Mouse (Mus musculus): ENCODE data around the gene Pcnx3. TPM values are rescaled to one million over a fixed set of nuclear protein-coding genes. Genes with fewer than 3 reads are reported as not detected.

Gene Pcnx3
- total RNA-seq, 1 experiment from 2014 or later = 60.2 TPM

Other genes starting within 250 kb of the Pcnx3 start
- gene Fosl1, start 241.4 kb downstream of the Pcnx3 start, total RNA-seq (2017) = not detected in 2 replicates
- 2.3 and 2.8 TPM in 2 replicates for gene Ccdc85b, start 231.0 kb downstream of the Pcnx3 start, total RNA-seq (2017)
- 133 and 137 TPM in 2 replicates for gene Fibp, start 228.3 kb downstream of the Pcnx3 start, total RNA-seq (2017)
- gene Ctsw, start 220.4 kb downstream of the Pcnx3 start, total RNA-seq (2017) = 11.1 and 11.2 TPM in 2 replicates
- gene Efemp2, start 215.0 kb downstream of the Pcnx3 start, total RNA-seq (2017) = 0.70 TPM in 1 of 2 replicates, not detected in the other
- 19.0 and 22.0 TPM in 2 replicates for gene Mus81, start 200.5 kb downstream of the Pcnx3 start, total RNA-seq (2017)
- gene Cfl1, start 198.5 kb downstream of the Pcnx3 start, total RNA-seq (2017) = 1,009 and 1,084 TPM in 2 replicates
- 0.86 and 5.0 TPM in 2 replicates for gene 1700020D05Rik, start 185.1 kb downstream of the Pcnx3 start, total RNA-seq (2017)
- 7.4 and 11.3 TPM in 2 replicates for gene Snx32, start 178.4 kb downstream of the Pcnx3 start, total RNA-seq (2017)
- 0.23 and 0.25 TPM in 2 replicates for gene Ovol1, start 128.3 kb downstream of the Pcnx3 start, total RNA-seq (2017)
- 14.6 and 18.0 TPM in 2 replicates for gene Ap5b1, start 120.9 kb downstream of the Pcnx3 start, total RNA-seq (2017)
- gene Rnaseh2c, start 87.0 kb downstream of the Pcnx3 start, total RNA-seq (2017) = 50.5 and 64.0 TPM in 2 replicates
- gene Kat5, start 78.7 kb downstream of the Pcnx3 start, total RNA-seq (2017) = 77.8 and 89.0 TPM in 2 replicates
- gene Rela, start 51.4 kb downstream of the Pcnx3 start, total RNA-seq (2017) = 143 and 145 TPM in 2 replicates
- gene Sipa1, start 25.2 kb downstream of the Pcnx3 start, total RNA-seq (2017) = 199 and 249 TPM in 2 replicates
- gene Map3k11, start 166 bp downstream of the Pcnx3 start, total RNA-seq (2017) = 64.1 and 65.3 TPM in 2 replicates
- 1.7 and 2.3 TPM in 2 replicates for gene Kcnk7, start 15.5 kb upstream of the Pcnx3 start, total RNA-seq (2017)
- gene Ehbp1l1, start 37.4 kb upstream of the Pcnx3 start, total RNA-seq (2017) = 88.8 and 91.8 TPM in 2 replicates
- 21.1 and 24.4 TPM in 2 replicates for gene Fam89b, start 40.7 kb upstream of the Pcnx3 start, total RNA-seq (2017)
- 0.35 TPM in 1 of 2 replicates, not detected in the other for gene Ltbp3, start 52.0 kb upstream of the Pcnx3 start, total RNA-seq (2017)
- 35.9 and 44.0 TPM in 2 replicates for gene Scyl1, start 82.5 kb upstream of the Pcnx3 start, total RNA-seq (2017)
- 32.9 and 38.6 TPM in 2 replicates for gene Frmd8, start 186.4 kb upstream of the Pcnx3 start, total RNA-seq (2017)
- gene Slc25a45, start 188.9 kb upstream of the Pcnx3 start, total RNA-seq (2017) = 56.6 and 64.7 TPM in 2 replicates
- 1.4 and 1.5 TPM in 2 replicates for gene Tigd3, start 205.2 kb upstream of the Pcnx3 start, total RNA-seq (2017)
- 80.0 and 104 TPM in 2 replicates for gene Dpf2, start 224.1 kb upstream of the Pcnx3 start, total RNA-seq (2017)
- 3.8 and 4.8 TPM in 2 replicates for gene Cdc42ep2, start 235.9 kb upstream of the Pcnx3 start, total RNA-seq (2017)